Mouse (Mus musculus): ENCODE measurements at regions not wholly inside any gene's neighbourhood (a gene's known extent, or its start where the extent isn't known, plus 50 kb on each side); places are given as distances from the start of the nearest gene placed in this dataset.

DNA sequence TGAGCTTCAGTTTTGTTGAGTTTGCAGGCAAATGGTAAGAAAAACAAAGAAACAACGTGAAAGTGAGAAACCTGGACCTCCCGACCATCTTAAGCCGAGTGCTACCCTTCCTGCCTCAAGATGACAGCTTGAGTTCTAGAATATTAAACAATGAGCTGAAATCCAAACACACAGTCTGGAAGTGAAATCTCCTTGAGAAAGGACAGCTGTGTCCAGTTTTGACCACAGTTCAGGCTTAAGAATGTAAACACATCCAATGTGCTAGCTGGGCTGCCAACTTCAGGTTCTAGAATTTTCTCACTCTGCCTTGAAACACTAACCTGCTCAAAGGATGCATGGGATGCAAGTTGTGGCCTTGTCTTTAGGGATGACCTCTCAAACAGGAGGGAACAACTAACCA lies 363.4 kb upstream of the Slc24a2 start:
- peaks cover 6% of the 10 kb centered on the region for H3K4me1 ChIP-seq (ENCODE audit: control insufficient read depth, insufficient read depth, low read length)
- DNase-seq, result no peak
- H3K4me3 ChIP-seq (replicated peaks; ENCODE audit: extremely low read depth, low read depth, low read length), result no peak overlapping the region
- 18% methylated on average over 3 of the region's 3 CpGs for WGBS
- TF ChIP-seq CTCF (IDR thresholded peaks at IDR 0.05; ENCODE audit: insufficient read depth, low read length), result no peak
- no peak for TF ChIP-seq POLR2A (IDR thresholded peaks at IDR 0.05; ENCODE audit: borderline replicate concordance, extremely low read depth, low read depth, low read length)

DNA sequence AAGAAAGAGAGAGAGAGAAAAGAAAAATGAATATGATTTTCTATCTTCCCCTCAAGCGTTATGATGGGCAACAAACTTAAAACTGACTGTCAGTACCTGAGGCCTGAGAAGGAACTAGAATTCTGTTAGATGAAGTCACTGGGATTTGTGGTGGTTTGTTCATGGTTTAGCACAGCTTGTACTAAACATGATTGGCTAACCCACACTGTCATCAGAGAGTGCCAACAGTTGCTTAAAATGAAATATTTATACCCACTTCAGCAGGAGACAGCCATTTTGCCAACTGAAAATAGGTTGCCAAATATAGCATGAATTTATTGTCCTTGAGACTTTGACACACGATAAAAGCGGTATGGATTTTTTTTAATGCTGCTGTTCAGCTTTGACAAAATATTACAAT lies 360.5 kb upstream of the Slc24a2 start:
- no peak for DNase-seq
- WGBS, result 82% methylated on average over 3 of the region's 3 CpGs
- Histone ChIP-seq H3K4me1 (ENCODE audit: control insufficient read depth, insufficient read depth, low read length) (peaks cover 6% of the 10 kb centered on the region), H3K4me3 (replicated peaks; ENCODE audit: extremely low read depth, low read depth, low read length) (no peak overlapping the region)
- TF ChIP-seq POLR2A (IDR thresholded peaks at IDR 0.05; ENCODE audit: borderline replicate concordance, extremely low read depth, low read depth, low read length) (no peak), CTCF (IDR thresholded peaks at IDR 0.05; ENCODE audit: insufficient read depth, low read length) (no peak)

DNA sequence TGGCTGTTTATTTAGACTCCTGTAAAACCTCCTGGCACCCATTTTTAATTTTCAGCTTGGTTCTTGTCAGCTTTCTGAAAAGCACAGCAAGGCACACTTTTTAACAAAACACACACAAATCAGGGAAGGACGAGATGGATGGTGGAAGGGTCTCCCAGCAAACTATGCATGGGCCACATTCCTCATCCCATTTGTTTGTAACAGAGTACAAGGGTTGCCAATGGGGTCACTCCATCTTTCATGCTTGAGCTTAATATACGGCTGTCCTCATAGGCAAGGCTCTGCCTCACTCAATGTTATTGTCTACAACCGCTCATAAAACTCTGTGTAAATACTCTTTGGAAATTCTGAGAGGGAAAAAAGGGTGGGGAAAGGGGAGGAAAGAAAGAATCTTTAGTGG lies 347.9 kb upstream of the Slc24a2 start:
- no peak for TF ChIP-seq POLR2A (IDR thresholded peaks at IDR 0.05; ENCODE audit: borderline replicate concordance, extremely low read depth, low read depth, low read length)
- no peak for TF ChIP-seq CTCF (IDR thresholded peaks at IDR 0.05; ENCODE audit: insufficient read depth, low read length)
- no peak for DNase-seq
- Histone ChIP-seq H3K4me1 (ENCODE audit: control insufficient read depth, insufficient read depth, low read length) (no peaks in the 10 kb centered on the region), H3K4me3 (replicated peaks; ENCODE audit: extremely low read depth, low read depth, low read length) (no peak overlapping the region)
- 53% methylated on average over 3 of the region's 3 CpGs for WGBS

DNA sequence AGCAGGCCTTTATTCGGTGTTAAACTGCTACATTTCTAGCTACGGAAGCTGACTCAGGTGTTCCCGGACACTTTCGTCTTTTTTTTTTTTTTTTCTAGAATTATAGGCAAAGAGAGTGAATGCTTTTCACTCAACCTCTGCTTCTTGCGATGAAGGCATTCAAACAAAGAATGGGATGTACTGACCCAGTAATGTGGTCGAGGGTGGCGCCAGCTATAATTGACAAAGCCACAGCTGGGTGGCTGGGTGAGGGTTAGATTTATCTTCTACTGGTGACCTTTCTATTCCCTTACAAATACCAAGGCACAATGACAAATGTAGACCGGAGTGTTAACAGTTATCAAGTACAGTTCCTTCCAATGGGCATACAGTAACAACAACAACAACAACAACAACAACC lies 340.7 kb upstream of the Slc24a2 start:
- TF ChIP-seq CTCF (IDR thresholded peaks at IDR 0.05; ENCODE audit: insufficient read depth, low read length), result no peak
- 85% methylated on average over 8 of the region's 8 CpGs for WGBS
- H3K4me1 ChIP-seq (ENCODE audit: control insufficient read depth, insufficient read depth, low read length), result no peaks in the 10 kb centered on the region
- no peak for DNase-seq
- no peak overlapping the region for H3K4me3 ChIP-seq (replicated peaks; ENCODE audit: extremely low read depth, low read depth, low read length)

DNA sequence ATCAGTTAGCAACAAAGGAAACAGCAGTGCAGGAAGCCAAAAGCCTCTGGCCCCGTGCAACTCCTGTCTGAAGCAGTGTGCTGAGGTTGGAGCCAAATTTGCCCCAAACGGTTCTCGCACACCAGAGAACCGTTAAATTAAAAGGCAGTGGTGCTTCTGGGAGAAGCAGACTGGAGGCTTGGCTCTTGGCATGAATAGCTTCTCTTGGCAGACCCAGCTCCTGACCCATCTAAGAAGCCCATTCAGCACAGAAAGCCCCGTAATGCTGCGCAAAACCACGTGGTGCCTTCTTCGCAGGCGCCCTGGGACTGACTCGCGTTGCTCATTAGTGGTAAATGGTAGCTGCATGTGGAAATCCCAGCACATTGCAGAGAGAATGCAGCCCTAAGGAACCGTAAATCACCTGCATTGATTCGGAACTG lies 340.2 kb upstream of the Slc24a2 start:
- 52% methylated on average over 13 of the region's 13 CpGs for WGBS
- Histone ChIP-seq H3K4me3 (replicated peaks; ENCODE audit: extremely low read depth, low read depth, low read length) (no peak overlapping the region), H3K4me1 (ENCODE audit: control insufficient read depth, insufficient read depth, low read length) (no peaks in the 10 kb centered on the region)
- no peak for DNase-seq
- TF ChIP-seq POLR2A (IDR thresholded peaks at IDR 0.05; ENCODE audit: borderline replicate concordance, extremely low read depth, low read depth, low read length), result no peak
- no peak for TF ChIP-seq CTCF (IDR thresholded peaks at IDR 0.05; ENCODE audit: insufficient read depth, low read length)

DNA sequence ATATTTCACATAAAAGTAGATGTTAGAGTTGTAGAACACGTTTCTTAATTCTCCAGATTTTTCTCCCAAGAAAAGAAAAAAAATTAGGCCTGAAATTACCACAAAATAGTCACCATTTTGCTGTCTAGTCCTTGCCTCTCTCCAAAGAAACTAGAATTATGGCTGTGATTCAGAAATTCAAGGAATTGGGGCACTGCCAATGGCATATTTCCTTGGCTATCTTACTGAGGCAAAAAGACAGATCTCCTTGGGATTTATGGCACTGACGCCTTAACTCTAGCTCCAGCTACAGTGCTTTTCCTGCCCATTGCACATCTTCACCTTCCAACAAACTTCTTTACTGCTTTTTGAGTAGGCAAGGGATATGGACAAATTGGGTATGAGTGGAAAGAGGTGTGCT lies 336.3 kb upstream of the Slc24a2 start:
- WGBS, result 77% methylated on average over 2 of the region's 2 CpGs
- no peak for TF ChIP-seq POLR2A (IDR thresholded peaks at IDR 0.05; ENCODE audit: borderline replicate concordance, extremely low read depth, low read depth, low read length)
- TF ChIP-seq CTCF (IDR thresholded peaks at IDR 0.05; ENCODE audit: insufficient read depth, low read length), result no peak
- Histone ChIP-seq H3K4me3 (replicated peaks; ENCODE audit: extremely low read depth, low read depth, low read length) (no peak overlapping the region), H3K4me1 (ENCODE audit: control insufficient read depth, insufficient read depth, low read length) (no peaks in the 10 kb centered on the region)
- DNase-seq, result no peak

DNA sequence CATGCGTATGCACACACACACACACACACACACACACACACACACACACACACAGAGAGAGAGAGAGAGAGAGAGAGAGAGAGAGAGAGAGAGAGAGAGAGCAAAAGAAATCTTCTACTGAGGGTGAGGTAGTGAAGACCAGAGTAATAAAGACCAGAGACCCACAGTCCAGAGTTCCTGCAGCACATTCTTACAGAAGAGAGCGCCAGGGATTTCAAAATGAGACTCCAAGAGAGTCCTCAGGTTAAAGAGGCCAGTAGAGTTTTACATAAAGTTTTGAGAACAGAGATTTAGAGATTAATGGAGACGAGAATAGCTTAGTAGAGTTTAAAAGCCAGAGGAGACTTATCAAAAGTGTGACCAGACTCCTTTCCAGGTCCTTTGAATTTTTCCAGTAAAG lies 324.6 kb upstream of the Slc24a2 start:
- no peak for DNase-seq
- no peak for TF ChIP-seq POLR2A (IDR thresholded peaks at IDR 0.05; ENCODE audit: borderline replicate concordance, extremely low read depth, low read depth, low read length)
- no peak for TF ChIP-seq CTCF (IDR thresholded peaks at IDR 0.05; ENCODE audit: insufficient read depth, low read length)
- H3K4me1 ChIP-seq (ENCODE audit: control insufficient read depth, insufficient read depth, low read length), result no peaks in the 10 kb centered on the region
- 59% methylated on average over 3 of the region's 3 CpGs for WGBS
- H3K4me3 ChIP-seq (replicated peaks; ENCODE audit: extremely low read depth, low read depth, low read length), result no peak overlapping the region

All from lung, adult 2 months (tissue).